Mouse (Mus musculus): Measurements from ENCODE around the gene Limk1. TPM values are rescaled to one million over a fixed set of nuclear protein-coding genes. Genes with fewer than 3 reads are reported as not detected.

Limk1 gene
- polyA plus RNA-seq (2016; fragmentation: Nextera tagmentation; extraction: Ambion mirVana) = 19.5 and 20.9 TPM in 2 replicates

DNA sequence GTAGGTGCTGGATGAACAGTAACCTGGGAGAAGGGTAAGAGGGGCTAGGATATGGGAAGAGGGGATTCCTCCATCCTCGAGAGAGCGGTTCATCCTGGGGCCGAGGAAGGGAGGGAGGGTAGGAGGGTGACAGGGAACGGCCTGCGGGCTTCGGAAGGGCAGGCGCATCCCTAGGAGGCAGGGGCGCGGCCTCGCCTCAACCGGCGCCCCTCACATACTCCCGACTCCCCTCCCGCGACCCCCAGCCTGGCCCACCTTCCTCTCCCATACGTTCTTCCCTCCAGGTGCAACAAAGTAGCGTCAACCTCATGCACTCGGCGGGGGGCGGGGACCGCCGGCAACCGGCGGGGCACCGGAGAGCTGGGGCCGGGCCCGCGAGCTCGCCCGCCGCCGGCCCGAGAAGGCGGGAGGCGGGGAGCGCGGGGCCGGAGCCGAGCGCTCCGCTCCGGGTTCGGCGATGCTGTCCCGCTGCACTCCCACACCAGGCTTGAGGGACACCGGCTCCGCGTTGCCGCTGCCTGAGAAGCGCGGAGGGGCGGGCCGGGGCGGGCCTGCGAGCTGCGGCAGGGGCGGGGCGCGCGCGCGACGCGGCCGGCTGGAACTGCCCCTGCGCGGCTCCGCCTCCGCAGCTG, at the start of gene Limk1:
Limk1 (minus strand) TSS at position 513 of the 632 bp plus-strand sequence.
- WGBS = under 1% methylated on average over 22 of the region's 69 CpGs
- Histone ChIP-seq H3K4me2 (replicated peaks) (peak within 1 kb of the TSS; percentile 86), H3K4me1 (peaks cover 22% of the 10 kb centered on the region), H3K27ac (peak within 1 kb of the TSS; percentile 89), H3K36me3 (peaks cover 27% of the 10 kb centered on the region), H3K9me3 (replicated peaks) (no peaks in the 10 kb centered on the region), H3K9ac (peak within 1 kb of the TSS; percentile 91), H3K27me3 (no peaks in the 10 kb centered on the region), H3K4me3 (peak within 1 kb of the TSS; percentile 87)
- peak; percentile 57 for ATAC-seq (ENCODE audit: low FRiP score)

DNA sequence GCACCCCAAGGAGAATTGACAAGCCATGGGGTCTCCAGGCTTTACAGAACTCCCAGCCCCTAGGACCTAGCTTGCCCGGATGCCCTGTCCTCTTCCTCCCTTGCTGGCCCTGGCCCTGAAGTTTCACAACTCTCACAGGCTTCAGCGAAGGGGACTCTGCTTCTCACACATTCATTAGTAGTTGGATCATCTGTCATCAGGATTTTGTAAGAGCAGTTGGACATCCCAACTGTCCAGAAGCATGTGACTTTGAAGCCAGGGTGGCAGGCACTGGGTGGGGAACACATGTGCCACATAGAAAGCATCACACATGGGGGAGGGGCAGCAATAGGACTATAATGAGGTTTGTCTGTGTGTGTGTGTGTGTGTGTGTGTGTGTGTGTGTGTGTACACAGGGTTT, 46.5 kb upstream of the Limk1 start:
- Histone ChIP-seq H3K27ac (no peak overlapping the region), H3K27me3 (no peaks in the 10 kb centered on the region), H3K9me3 (replicated peaks) (no peaks in the 10 kb centered on the region), H3K9ac (no peak overlapping the region), H3K36me3 (no peaks in the 10 kb centered on the region), H3K4me3 (no peak overlapping the region), H3K4me1 (0 out of 2 replicates have a peak, but pooled peaks cover under 1% of the 10 kb centered on the region), H3K4me2 (replicated peaks) (no peak overlapping the region)
- WGBS = 84% methylated on average over 2 of the region's 2 CpGs
- ATAC-seq (ENCODE audit: low FRiP score) = no peak

DNA sequence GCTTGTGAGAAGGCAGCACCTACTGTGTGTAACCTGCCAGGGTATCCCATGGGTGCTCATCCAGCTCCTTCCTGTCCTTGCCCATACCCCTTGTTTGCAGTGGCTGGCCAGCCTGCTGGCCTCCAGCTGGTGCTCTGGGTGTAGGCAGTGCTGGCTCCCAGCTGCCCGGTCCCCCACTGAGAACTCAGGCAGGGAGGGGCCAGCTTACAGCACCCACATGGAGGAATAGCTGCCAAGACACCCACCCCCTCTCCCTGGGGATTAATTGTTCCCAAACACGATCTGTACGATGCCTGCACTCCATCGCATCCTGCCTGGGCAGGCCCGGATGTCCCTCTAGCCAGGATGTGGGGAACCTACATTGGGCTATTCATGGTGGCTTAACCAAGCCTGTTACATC, 45.7 kb upstream of the Limk1 start:
- H3K9me3 ChIP-seq (replicated peaks) = no peaks in the 10 kb centered on the region
- no peak for ATAC-seq (ENCODE audit: low FRiP score)
- WGBS = 84% methylated on average over 5 of the region's 5 CpGs
- no peaks in the 10 kb centered on the region for H3K4me1 ChIP-seq
- H3K27ac ChIP-seq = no peak overlapping the region
- H3K4me2 ChIP-seq (replicated peaks) = no peak overlapping the region
- no peak overlapping the region for H3K4me3 ChIP-seq
- H3K27me3 ChIP-seq = no peaks in the 10 kb centered on the region
- no peaks in the 10 kb centered on the region for H3K36me3 ChIP-seq
- H3K9ac ChIP-seq = no peak overlapping the region

DNA sequence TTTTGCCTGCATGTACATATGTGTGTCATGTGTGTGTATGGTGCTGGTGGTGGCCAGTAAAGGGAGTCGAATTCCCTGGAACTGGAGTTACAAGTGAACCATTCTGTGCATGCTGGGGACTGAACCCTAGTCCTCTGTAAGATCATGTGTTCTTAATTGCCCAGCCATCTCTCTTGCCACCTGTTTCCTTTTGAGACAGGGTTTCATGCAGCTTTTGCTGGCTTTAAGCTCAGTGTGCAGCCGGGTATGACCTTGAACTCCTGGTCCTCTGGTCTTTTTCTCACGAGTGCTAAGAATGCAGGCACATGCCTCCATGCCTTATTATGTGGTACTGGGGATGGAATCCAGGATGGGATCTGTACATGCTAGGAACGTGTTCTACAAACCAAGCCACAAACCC, 44.8 kb upstream of the Limk1 start:
- H3K9me3 ChIP-seq (replicated peaks) = no peaks in the 10 kb centered on the region
- H3K4me1 ChIP-seq = no peaks in the 10 kb centered on the region
- no peaks in the 10 kb centered on the region for H3K36me3 ChIP-seq
- H3K27ac ChIP-seq = no peak overlapping the region
- no peaks in the 10 kb centered on the region for H3K27me3 ChIP-seq
- H3K4me2 ChIP-seq (replicated peaks) = no peak overlapping the region
- no peak for ATAC-seq (ENCODE audit: low FRiP score)
- no peak overlapping the region for H3K9ac ChIP-seq
- H3K4me3 ChIP-seq = no peak overlapping the region
- 73% methylated on average over 4 of the region's 4 CpGs for WGBS

DNA sequence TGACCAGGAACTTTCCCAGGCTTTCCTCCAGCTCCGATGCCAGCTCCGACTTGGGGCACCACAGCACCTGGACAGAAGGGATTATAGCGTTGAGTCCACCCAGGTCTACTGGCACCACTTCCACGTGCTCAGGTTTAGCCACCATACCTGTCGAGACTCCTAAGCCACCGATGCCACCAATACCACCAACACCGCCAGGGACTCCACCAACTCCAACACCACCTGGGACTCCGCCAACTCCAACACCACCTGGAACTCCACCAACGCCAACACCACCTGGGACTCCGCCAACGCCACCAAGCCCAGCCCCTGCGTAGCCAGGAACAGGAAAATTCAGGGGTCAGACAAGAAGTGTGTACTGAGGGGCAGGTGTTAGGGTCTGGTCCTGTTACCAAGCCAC, 40.7 kb upstream of the Limk1 start:
- 91% methylated on average over 12 of the region's 12 CpGs for WGBS
- H3K4me2 ChIP-seq (replicated peaks) = no peak overlapping the region
- ATAC-seq (ENCODE audit: low FRiP score) = no peak
- H3K9ac ChIP-seq = no peak overlapping the region
- no peak overlapping the region for H3K4me3 ChIP-seq
- H3K36me3 ChIP-seq = no peaks in the 10 kb centered on the region
- no peak overlapping the region for H3K27ac ChIP-seq
- no peaks in the 10 kb centered on the region for H3K27me3 ChIP-seq
- no peaks in the 10 kb centered on the region for H3K4me1 ChIP-seq
- H3K9me3 ChIP-seq (replicated peaks) = no peaks in the 10 kb centered on the region

DNA sequence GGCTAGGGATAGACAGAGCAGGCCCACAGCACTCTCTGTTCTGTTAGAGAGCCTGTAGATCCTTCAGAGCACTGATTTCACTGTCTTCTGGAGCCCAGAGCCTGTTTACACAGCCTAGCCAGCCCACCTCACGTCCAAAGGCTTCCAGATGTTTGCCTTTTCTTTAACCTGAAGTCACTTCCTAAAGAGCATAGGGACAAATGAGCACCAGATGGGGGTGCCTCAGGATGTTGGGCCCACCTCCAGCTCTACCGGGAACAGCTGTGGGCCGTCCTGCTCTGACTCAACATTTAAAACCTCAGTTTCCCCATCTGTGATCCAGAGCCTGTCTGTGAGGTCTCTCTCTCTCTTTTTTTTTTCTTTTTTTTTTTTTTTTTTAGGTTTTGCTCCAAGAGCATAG, 40.1 kb upstream of the Limk1 start:
- no peaks in the 10 kb centered on the region for H3K4me1 ChIP-seq
- H3K9ac ChIP-seq = no peak overlapping the region
- no peaks in the 10 kb centered on the region for H3K36me3 ChIP-seq
- H3K27me3 ChIP-seq = no peaks in the 10 kb centered on the region
- no peak for ATAC-seq (ENCODE audit: low FRiP score)
- WGBS = 68% methylated on average over 3 of the region's 3 CpGs
- H3K4me2 ChIP-seq (replicated peaks) = no peak overlapping the region
- no peaks in the 10 kb centered on the region for H3K9me3 ChIP-seq (replicated peaks)
- no peak overlapping the region for H3K27ac ChIP-seq
- H3K4me3 ChIP-seq = no peak overlapping the region

DNA sequence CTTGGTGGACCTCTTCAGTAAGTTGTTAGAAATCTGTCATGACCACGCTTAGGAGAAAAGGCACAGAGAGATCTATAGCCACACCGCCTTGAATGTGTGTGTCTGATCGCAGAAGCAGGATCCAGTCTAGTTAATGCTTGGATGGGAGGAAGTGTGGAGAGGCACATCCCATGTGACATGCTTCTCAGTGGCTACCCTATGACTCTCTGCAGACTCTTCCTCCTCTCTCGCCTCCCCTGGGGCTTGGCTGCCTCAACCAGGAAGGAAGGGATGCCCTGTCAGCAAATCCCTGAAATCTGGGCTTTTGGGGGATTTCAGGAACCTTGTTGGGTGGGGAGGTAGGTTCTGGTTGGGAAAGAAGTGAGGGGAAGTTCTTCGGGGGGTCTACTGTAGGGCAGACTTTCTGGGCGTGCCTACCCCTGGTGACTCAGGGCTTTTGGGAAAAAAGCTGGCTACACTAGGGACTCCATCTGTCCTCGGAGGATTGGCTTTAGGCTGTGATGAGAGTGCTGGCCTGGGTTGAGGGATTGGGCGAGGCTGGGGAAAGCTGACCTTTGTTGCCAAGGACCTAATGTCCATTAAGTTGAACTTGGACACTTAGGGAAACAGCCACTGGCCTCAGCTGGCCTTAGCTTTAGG, 38.7 kb upstream of the Limk1 start:
- Histone ChIP-seq H3K27ac (no peak overlapping the region), H3K27me3 (no peaks in the 10 kb centered on the region), H3K4me3 (no peak overlapping the region), H3K9ac (no peak overlapping the region), H3K4me2 (replicated peaks) (no peak overlapping the region), H3K4me1 (no peaks in the 10 kb centered on the region), H3K36me3 (no peaks in the 10 kb centered on the region), H3K9me3 (replicated peaks) (no peaks in the 10 kb centered on the region)
- no peak for ATAC-seq (ENCODE audit: low FRiP score)
- WGBS = 87% methylated on average over 8 of the region's 8 CpGs

DNA sequence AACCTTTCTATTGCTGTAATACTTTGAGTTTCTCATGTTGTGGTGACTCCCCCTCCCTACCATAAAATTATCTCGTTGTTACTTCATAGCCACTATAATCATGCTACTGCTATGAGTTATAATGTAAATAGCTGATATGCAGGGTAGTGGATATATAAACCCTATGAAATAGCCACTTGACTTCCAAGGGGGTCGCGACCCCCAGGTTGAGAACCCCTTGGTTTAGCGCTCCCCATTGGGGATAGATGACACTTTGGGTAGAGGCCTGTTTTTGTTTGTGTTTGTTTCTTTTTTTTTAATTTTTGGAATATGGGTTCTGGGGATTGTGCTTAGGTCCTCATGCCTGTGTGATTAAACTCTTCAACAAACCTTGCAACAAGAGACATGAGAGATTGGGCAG, 36.9 kb upstream of the Limk1 start:
- Histone ChIP-seq H3K9ac (no peak overlapping the region), H3K27me3 (no peaks in the 10 kb centered on the region), H3K27ac (no peak overlapping the region), H3K9me3 (replicated peaks) (no peaks in the 10 kb centered on the region), H3K4me1 (no peaks in the 10 kb centered on the region), H3K4me2 (replicated peaks) (no peak overlapping the region), H3K4me3 (no peak overlapping the region), H3K36me3 (no peaks in the 10 kb centered on the region)
- ATAC-seq (ENCODE audit: low FRiP score) = no peak
- 73% methylated on average over 4 of the region's 4 CpGs for WGBS

DNA sequence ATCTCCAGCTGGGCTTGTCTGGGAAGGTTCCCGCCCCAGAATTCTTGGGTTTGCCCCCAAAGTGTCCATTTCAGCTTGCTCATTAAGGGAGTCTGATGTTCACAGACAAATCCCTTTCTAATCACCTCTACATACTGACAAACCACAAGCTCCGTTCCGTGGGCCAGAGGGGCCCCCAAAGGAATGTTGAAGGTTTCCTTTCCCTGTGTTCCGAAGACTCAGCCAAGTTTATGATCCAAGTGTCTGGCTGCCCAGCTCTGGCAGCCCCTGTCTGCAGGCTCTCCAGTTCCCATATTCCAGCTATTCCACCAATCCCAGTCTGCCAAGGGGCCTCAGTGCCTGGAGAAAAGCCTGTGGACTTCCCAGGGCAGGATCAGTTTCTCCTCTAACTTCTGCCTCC, 31.7 kb upstream of the Limk1 start:
- H3K9ac ChIP-seq = no peak overlapping the region
- H3K27ac ChIP-seq = no peak overlapping the region
- H3K9me3 ChIP-seq (replicated peaks) = no peaks in the 10 kb centered on the region
- H3K4me3 ChIP-seq = no peak overlapping the region
- H3K36me3 ChIP-seq = no peaks in the 10 kb centered on the region
- H3K27me3 ChIP-seq = no peaks in the 10 kb centered on the region
- H3K4me1 ChIP-seq = no peaks in the 10 kb centered on the region
- ATAC-seq (ENCODE audit: low FRiP score) = no peak
- H3K4me2 ChIP-seq (replicated peaks) = no peak overlapping the region
- 78% methylated on average over 4 of the region's 4 CpGs for WGBS

DNA sequence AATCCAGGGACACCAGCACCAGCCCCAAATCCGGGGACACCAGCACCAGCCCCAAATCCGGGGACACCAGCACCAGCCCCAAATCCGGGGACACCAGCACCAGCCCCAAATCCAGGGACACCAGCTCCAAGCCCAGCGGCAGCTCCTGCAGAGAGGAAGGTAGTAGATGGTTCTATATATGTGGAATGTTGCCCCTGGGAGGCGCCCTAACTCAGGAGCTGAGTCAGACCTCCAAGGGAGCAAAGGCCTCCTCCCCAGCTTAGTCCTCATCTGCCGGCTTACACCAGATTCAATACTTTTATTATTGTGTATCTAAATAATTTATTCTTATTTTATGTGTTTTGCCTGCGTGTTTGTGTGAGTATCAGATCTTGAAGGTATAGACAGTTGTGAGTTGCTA, 22.7 kb upstream of the Limk1 start:
- no peak overlapping the region for H3K27ac ChIP-seq
- H3K4me2 ChIP-seq (replicated peaks) = no peak overlapping the region
- no peaks in the 10 kb centered on the region for H3K36me3 ChIP-seq
- H3K9me3 ChIP-seq (replicated peaks) = no peaks in the 10 kb centered on the region
- WGBS = 66% methylated on average over 7 of the region's 7 CpGs
- no peak overlapping the region for H3K9ac ChIP-seq
- H3K4me1 ChIP-seq = no peaks in the 10 kb centered on the region
- no peak for ATAC-seq (ENCODE audit: low FRiP score)
- no peak overlapping the region for H3K4me3 ChIP-seq
- 0 out of 2 replicates have a peak, but pooled peaks cover 4% of the 10 kb centered on the region for H3K27me3 ChIP-seq

DNA sequence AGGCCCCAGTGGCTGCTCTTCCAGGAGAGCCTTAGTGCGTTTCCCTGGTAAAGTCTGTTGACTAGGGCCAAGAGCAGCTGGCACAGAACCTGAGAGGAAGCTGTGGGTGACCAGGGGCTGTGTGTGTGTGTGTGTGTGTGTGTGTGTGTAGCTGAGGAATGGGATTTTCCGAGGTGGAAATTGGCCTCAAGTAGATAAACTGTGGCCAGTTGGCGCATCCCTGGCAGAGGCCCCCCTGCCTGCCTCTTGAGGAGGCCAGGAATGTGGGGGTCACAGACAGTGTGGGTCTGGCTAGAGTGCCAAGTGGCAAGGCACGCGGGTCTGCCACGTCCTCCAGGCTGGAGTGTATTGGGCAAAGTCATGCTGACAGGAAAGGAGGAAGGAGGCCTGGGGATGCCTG, 20.9 kb upstream of the Limk1 start:
- H3K4me2 ChIP-seq (replicated peaks) = no peak overlapping the region
- H3K36me3 ChIP-seq = no peaks in the 10 kb centered on the region
- no peak overlapping the region for H3K9ac ChIP-seq
- no peak overlapping the region for H3K27ac ChIP-seq
- no peak overlapping the region for H3K4me3 ChIP-seq
- no peaks in the 10 kb centered on the region for H3K4me1 ChIP-seq
- H3K27me3 ChIP-seq = 0 out of 2 replicates have a peak, but pooled peaks cover 4% of the 10 kb centered on the region
- H3K9me3 ChIP-seq (replicated peaks) = no peaks in the 10 kb centered on the region
- no peak for ATAC-seq (ENCODE audit: low FRiP score)
- WGBS = 68% methylated on average over 6 of the region's 6 CpGs

DNA sequence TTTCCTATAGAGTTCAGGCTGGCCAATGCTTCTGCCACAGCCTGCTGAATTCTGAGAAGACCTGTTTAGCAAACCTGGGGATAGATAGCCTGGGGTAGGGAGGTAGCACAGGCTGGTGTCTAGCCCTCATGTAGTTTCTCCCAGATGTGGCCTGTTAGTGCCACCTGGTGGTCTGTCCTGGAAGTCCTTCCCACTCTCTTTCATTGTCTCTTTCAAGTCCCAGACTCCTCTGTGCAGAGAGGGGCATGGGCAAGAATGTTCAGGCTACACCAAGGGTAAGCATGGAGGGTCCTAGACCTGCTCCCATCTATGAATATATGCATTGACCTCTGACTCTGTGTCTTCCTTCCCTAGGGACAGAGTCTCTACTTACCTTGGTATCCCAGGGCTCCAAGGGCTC, 15.8 kb upstream of the Limk1 start:
- 0 out of 2 replicates have a peak, but pooled peaks cover 4% of the 10 kb centered on the region for H3K27me3 ChIP-seq
- no peaks in the 10 kb centered on the region for H3K4me1 ChIP-seq
- H3K9ac ChIP-seq = no peak overlapping the region
- H3K36me3 ChIP-seq = no peaks in the 10 kb centered on the region
- peak; percentile 80 for ATAC-seq (ENCODE audit: low FRiP score)
- H3K9me3 ChIP-seq (replicated peaks) = no peaks in the 10 kb centered on the region
- no peak overlapping the region for H3K4me3 ChIP-seq
- H3K4me2 ChIP-seq (replicated peaks) = no peak overlapping the region
- H3K27ac ChIP-seq = no peak overlapping the region

DNA sequence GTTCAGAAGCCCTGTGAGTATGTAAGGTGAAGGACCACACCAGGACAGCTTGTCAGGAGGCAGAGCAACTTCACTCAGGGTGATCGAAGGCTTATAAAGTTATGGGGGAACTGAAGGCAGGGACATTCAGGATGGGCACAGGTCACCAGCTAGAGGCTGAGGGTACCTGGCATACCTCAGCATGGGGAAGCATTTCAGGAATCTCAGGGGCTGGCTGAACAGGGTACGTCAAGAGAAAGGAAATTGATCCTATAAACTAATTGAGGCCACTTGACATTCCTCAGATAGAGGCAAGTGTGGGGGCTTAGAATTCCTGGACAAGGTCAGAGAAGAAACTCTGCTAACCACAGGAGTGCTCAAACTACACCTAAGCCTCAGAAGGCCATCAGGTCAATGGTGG, 7.1 kb upstream of the Limk1 start:
- 65% methylated on average over 2 of the region's 2 CpGs for WGBS
- H3K4me3 ChIP-seq = no peak overlapping the region
- no peaks in the 10 kb centered on the region for H3K27me3 ChIP-seq
- H3K9ac ChIP-seq = no peak overlapping the region
- H3K36me3 ChIP-seq = no peaks in the 10 kb centered on the region
- no peaks in the 10 kb centered on the region for H3K9me3 ChIP-seq (replicated peaks)
- no peak for ATAC-seq (ENCODE audit: low FRiP score)
- no peak overlapping the region for H3K4me2 ChIP-seq (replicated peaks)
- H3K4me1 ChIP-seq = no peaks in the 10 kb centered on the region
- no peak overlapping the region for H3K27ac ChIP-seq

Data from hindbrain, embryonic 12.5 days (tissue).